Mouse (Mus musculus) bone marrow, adult 2 months (tissue): ENCODE data around the gene Zbtb16. TPM values are rescaled to one million over a fixed set of nuclear protein-coding genes. Genes with fewer than 3 reads are reported as not detected.

ENCODE experiments used
- H3K27ac ChIP-seq: fragments of 200-500 bp; 2 replicates; pipeline ENCODE4 v1.5.1; 2012; ENCODE audit warnings: low read depth, mild to moderate bottlenecking, control low read depth, inconsistent platforms, low read length; ENCODE audit not compliant: control insufficient read depth, poor library complexity, insufficient read depth
- H3K4me1 ChIP-seq: fragments of 200-500 bp; 2 replicates; pipeline ENCODE4 v1.6.1; 2011; ENCODE audit warnings: low read length; ENCODE audit not compliant: control insufficient read depth, insufficient read depth
- H3K4me3 ChIP-seq: fragments of 200-500 bp; replicated peaks from 2 replicates; pipeline ENCODE3; 2011; ENCODE audit warnings: mild to moderate bottlenecking, low read depth, low read length, control low read depth; ENCODE audit not compliant: control insufficient read depth
- CTCF ChIP-seq: fragments of 200-500 bp; IDR thresholded peaks from 2 replicates; pipeline ENCODE4 v1.5.1; 2011; ENCODE audit warnings: low read length, control low read depth; ENCODE audit not compliant: control insufficient read depth, insufficient read depth
- POLR2A ChIP-seq: fragments of 200-500 bp; IDR thresholded peaks from 2 replicates; pipeline ENCODE4 v1.6.1; 2011; ENCODE audit warnings: low read depth, mild to moderate bottlenecking, control low read depth, low read length, borderline replicate concordance; ENCODE audit not compliant: control insufficient read depth
- WGBS: fragments of 180-500 bp; shearing (Covaris S2); methylation state at CpG from one replicate; pipeline ENCODE4 v1.1.7; 2018; 5-methylcytosine and 5-hydroxymethylcytosine counted together
- polyA plus RNA-seq: library from polyadenylated mRNA; stranded (reverse); fragments of >200 nt; gene quantifications from 2 replicates; pipeline ENCODE4 v1.2.4, GENCODE M21; 2011; ENCODE audit warnings: low replicate concordance; ENCODE audit not compliant: missing spikeins, insufficient read depth, insufficient read length

Zbtb16 gene
- polyA plus RNA-seq, 1 experiment, result 7.5 TPM

DNA sequence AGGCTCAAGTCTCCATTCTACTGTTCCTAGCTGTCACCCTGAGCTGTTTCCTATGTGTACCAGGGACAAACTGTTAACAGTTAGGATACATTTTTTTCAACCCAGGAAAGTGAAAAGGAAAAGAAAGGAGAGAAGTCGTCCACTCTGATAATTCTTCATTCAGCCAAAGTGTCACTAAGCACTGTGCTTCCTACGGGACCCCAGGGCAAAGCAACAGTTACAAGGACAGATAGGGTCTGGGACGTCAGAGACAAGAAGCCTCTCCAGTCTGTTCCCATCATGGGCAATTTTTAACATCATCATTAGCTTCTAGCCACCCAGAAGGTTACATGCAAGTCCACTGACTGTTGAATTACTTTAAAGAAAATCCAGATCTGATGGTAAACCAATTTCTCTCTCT, 111.3 kb downstream of the Zbtb16 start:
- WGBS, result 69% methylated on average over 3 of the region's 3 CpGs
- no peak for TF ChIP-seq CTCF
- TF ChIP-seq POLR2A, result no peak
- Histone ChIP-seq H3K27ac (no peak overlapping the region), H3K4me3 (no peak overlapping the region), H3K4me1 (no peaks in the 10 kb centered on the region)

GRCm38 (mm10) chr9:48723511-48724304, 112.3 kb downstream of the Zbtb16 start:
- TF ChIP-seq CTCF, result no peak
- TF ChIP-seq POLR2A, result no peak
- H3K27ac ChIP-seq, result no peak overlapping the region
- WGBS, result 22% methylated on average over 10 of the region's 10 CpGs
- no peaks in the 10 kb centered on the region for H3K4me1 ChIP-seq
- H3K4me3 ChIP-seq, result no peak overlapping the region

- no peak for TF ChIP-seq POLR2A
- TF ChIP-seq CTCF, result no peak
- no peaks in the 10 kb centered on the region for H3K4me1 ChIP-seq
- WGBS, result 36% methylated on average over 3 of the region's 3 CpGs
- no peak overlapping the region for H3K27ac ChIP-seq
- H3K4me3 ChIP-seq, result no peak overlapping the region
Observed at GRCm38 (mm10) chr9:48723025-48723424, 113.0 kb downstream of the Zbtb16 start.

- Histone ChIP-seq H3K27ac (no peak overlapping the region), H3K4me1 (no peaks in the 10 kb centered on the region), H3K4me3 (no peak overlapping the region)
- WGBS, result 70% methylated on average over 3 of the region's 3 CpGs
- TF ChIP-seq POLR2A (no peak), CTCF (no peak)
Observed at GRCm38 (mm10) chr9:48722261-48722920, 113.6 kb downstream of the Zbtb16 start.

DNA sequence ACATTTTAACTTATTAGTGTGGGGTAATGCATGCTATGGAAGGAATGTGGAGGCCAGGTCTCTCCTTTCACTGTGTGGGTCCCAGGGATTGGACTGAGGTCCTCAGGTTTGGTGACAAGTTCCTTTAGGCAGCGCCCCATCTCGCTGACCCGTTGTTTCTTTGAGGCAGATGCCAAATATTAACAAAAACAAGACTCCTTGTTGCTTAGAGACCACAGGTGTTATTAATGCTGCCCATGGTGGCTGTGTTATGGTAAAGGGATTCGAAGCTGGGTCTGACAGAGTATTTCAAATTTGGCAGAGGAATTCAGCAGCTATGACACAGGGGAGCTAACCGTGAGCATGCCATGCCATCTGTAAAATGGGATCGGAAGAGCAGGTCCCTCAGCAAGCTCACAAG, 114.4 kb downstream of the Zbtb16 start:
- 86% methylated on average over 6 of the region's 6 CpGs for WGBS
- H3K4me3 ChIP-seq, result no peak overlapping the region
- H3K27ac ChIP-seq, result no peak overlapping the region
- TF ChIP-seq POLR2A (no peak), CTCF (no peak)
- no peaks in the 10 kb centered on the region for H3K4me1 ChIP-seq

DNA sequence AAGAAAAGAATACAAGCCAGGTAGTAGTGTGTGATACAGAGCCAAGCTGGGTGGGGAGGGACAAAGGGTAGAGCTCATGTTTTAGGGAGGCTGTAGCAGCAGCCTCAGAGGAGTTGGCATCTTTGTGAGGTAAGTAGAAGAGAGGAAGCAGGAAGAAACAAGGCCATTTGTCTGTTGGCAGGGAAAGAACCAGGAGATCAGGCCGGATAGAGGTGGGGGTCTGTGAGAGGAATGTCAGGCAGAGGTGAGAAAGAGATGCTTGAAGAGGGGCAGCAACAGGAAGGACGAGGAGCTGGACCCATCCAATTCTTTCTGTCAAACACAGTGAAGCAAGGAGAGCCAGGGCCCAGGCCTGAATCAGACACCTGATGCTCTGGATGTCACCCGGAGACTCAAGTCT, 114.8 kb downstream of the Zbtb16 start:
- H3K4me1 ChIP-seq, result no peaks in the 10 kb centered on the region
- 83% methylated on average over 3 of the region's 3 CpGs for WGBS
- no peak for TF ChIP-seq POLR2A
- no peak for TF ChIP-seq CTCF
- H3K4me3 ChIP-seq, result no peak overlapping the region
- H3K27ac ChIP-seq, result no peak overlapping the region

GRCm38 (mm10) chr9:48720251-48720963, 115.6 kb downstream of the Zbtb16 start:
- TF ChIP-seq CTCF (no peak), POLR2A (no peak)
- H3K4me1 ChIP-seq, result no peaks in the 10 kb centered on the region
- H3K27ac ChIP-seq, result no peak overlapping the region
- WGBS, result 80% methylated on average over 12 of the region's 12 CpGs
- no peak overlapping the region for H3K4me3 ChIP-seq

DNA sequence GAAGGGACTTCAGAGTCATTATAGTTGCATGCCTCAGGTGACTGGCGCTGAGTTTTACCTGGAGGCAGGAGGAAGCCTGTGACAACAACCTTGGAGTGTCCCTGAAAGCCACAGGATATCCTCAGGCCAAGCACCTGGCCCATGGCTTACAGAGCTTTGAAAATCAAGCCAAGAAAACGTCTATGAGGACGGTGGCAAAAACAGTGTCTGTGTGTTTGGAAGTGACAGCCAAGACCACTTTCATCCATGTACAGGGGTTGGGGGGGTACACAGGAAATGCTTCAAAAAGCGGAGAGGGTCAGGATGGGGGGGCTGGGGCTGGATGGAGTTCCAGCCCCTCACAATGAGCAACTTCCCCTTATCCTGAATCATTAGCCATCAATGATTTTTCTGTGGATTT, 116.4 kb downstream of the Zbtb16 start:
- TF ChIP-seq CTCF (no peak), POLR2A (no peak)
- Histone ChIP-seq H3K27ac (no peak overlapping the region), H3K4me3 (no peak overlapping the region), H3K4me1 (no peaks in the 10 kb centered on the region)
- WGBS, result 71% methylated on average over 4 of the region's 4 CpGs
